Mouse (Mus musculus): Measurements from ENCODE around the gene Cmtr1. TPM values are rescaled to one million over a fixed set of nuclear protein-coding genes. Genes with fewer than 3 reads are reported as not detected.
"Not testable (repeated sequence)": the region's sequence is repeated elsewhere in the genome, so short reads cannot be mapped to it uniquely, and the experiment has no call there.

Gene Cmtr1
- polyA plus RNA-seq (2016; fragmentation: Nextera tagmentation; extraction: Ambion mirVana) = 160 and 161 TPM in 2 replicates

GRCm38 (mm10) chr17:29660076-29660761 lies at the start of gene Cmtr1:
TSS of gene Cmtr1 (plus strand) at chr17:29660595.
- H3K27me3 ChIP-seq (replicated peaks) = no peaks in the 10 kb centered on the region
- H3K27ac ChIP-seq = peak within 1 kb of the TSS; percentile 82
- under 1% methylated on average over 41 of the region's 41 CpGs for WGBS
- H3K9me3 ChIP-seq = no peaks in the 10 kb centered on the region
- H3K4me2 ChIP-seq (replicated peaks) = peak within 1 kb of the TSS; percentile 96
- peak; percentile 96 for ATAC-seq (ENCODE audit: low FRiP score, low read depth)
- H3K9ac ChIP-seq = peak within 1 kb of the TSS; percentile 93
- H3K4me1 ChIP-seq = peaks cover 12% of the 10 kb centered on the region
- peak within 1 kb of the TSS; percentile 96 for H3K4me3 ChIP-seq
- peaks cover 14% of the 10 kb centered on the region for H3K36me3 ChIP-seq

DNA sequence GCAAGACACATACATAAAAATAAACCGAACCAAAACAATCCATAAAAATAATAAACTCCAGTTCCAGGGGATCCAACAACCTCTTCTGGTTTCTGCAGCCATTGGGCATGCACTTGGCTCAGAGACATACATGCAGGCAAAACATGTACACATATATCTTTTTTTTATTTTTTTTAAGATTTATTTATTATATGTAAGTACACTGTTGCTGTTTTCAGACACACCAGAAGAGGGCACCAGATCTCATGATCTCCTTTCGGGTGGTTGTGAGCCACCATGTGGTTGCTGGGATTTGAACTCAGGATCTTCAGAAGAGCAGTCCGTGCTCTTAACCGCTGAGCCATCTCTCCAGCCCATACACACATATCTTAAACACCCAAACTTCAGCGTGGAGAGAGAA lies 46.9 kb upstream of the Cmtr1 start:
- H3K4me3 ChIP-seq; H3K36me3 ChIP-seq; H3K27me3 ChIP-seq (replicated peaks); H3K9ac ChIP-seq; ATAC-seq (ENCODE audit: low FRiP score, low read depth); H3K27ac ChIP-seq; H3K4me2 ChIP-seq (replicated peaks); H3K9me3 ChIP-seq: not testable (repeated sequence)
- peaks cover 19% of the 10 kb centered on the region for H3K4me1 ChIP-seq
- 86% methylated on average over 5 of the region's 5 CpGs for WGBS

DNA sequence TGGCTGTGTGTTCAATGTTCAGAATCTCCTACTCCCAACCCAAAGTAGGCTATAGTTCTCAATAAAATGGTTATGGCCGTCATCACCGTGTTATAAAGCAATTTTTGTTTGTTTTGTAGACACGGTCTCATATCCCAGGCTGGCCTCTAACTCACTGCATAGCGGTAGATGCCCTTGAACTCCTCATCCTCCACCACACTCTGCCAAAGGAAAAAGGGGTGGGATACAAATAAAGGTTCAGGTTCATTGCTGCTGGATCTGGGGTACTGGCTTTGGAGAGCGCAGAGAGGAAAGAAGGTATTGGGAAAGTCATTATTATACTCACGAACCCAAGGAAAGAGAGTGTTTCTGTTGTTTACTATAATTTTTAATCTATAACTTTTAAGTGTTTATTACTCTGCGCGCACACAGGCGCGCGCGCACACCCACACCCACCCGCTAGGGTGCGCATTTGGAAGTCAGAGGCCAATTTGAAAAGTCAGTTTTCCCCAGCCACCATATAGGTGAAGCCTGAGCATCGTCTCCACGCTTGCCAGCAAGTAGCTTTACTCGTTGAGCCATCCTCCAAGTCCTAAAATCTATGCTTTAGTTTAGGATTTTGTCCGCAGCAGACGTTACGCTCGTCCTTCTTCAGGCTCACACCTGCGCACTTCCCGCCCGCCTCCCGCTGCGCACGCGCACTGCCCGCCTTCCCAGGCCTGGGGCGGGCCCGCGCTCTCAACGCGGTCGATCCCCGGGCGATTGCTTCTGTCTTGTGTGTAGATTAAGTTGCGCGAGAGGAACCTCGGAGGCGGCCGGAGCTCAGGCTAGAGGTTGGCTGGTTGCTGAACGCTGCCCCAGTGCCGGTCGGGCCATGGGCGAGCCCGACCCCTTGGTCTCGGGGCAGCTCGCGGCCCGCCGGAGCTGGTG lies 46.0 kb upstream of the Cmtr1 start, which contains the start of the genes Rnf8 and Gm28043:
TSS of gene Rnf8 (plus strand) at position 676 of the 909 bp plus-strand sequence.
TSS of gene Gm28043 (plus strand) at position 762 of the 909 bp plus-strand sequence.
- Histone ChIP-seq H3K36me3 (peaks cover 10% of the 10 kb centered on the region; the same call in 1 of the 2 replicates), H3K9ac (peak within 1 kb of the TSS; percentile 97), H3K27ac (peak within 1 kb of the TSS; percentile 86), H3K4me1 (peaks cover 19% of the 10 kb centered on the region), H3K4me3 (peak within 1 kb of the TSS; percentile 99), H3K4me2 (replicated peaks) (peak within 1 kb of the TSS; percentile 83), H3K9me3 (no peaks in the 10 kb centered on the region), H3K27me3 (replicated peaks) (no peaks in the 10 kb centered on the region)
- WGBS = 2% methylated on average over 52 of the region's 52 CpGs
- ATAC-seq (ENCODE audit: low FRiP score, low read depth) = peak; percentile 84

- peak; percentile 72 for ATAC-seq (ENCODE audit: low FRiP score, low read depth)
- Histone ChIP-seq H3K27ac (peak overlapping the region; percentile 86), H3K4me2 (replicated peaks) (peak overlapping the region; percentile 83), H3K36me3 (peaks cover 17% of the 10 kb centered on the region; the same call in 1 of the 2 replicates), H3K27me3 (replicated peaks) (no peaks in the 10 kb centered on the region), H3K4me1 (peaks cover 19% of the 10 kb centered on the region), H3K9ac (peak overlapping the region; percentile 97), H3K4me3 (peak overlapping the region; percentile 99), H3K9me3 (no peaks in the 10 kb centered on the region)
- under 1% methylated on average over 43 of the region's 43 CpGs for WGBS
Observed at GRCm38 (mm10) chr17:29615024-29615551, 45.3 kb upstream of the Cmtr1 start.

GRCm38 (mm10) chr17:29615616-29616015 lies 44.8 kb upstream of the Cmtr1 start:
- H3K27ac ChIP-seq = no peak overlapping the region
- ATAC-seq (ENCODE audit: low FRiP score, low read depth) = no peak
- H3K4me1 ChIP-seq = peaks cover 19% of the 10 kb centered on the region
- no peaks in the 10 kb centered on the region for H3K9me3 ChIP-seq
- 12% methylated on average over 4 of the region's 4 CpGs for WGBS
- no peaks in the 10 kb centered on the region for H3K27me3 ChIP-seq (replicated peaks)
- H3K9ac ChIP-seq = peak overlapping the region; percentile 97
- H3K4me2 ChIP-seq (replicated peaks) = peak overlapping the region; percentile 83
- H3K36me3 ChIP-seq = peaks cover 17% of the 10 kb centered on the region; the same call in 1 of the 2 replicates
- peak overlapping the region; percentile 99 for H3K4me3 ChIP-seq

- WGBS = 95% methylated on average over 3 of the region's 3 CpGs
- ATAC-seq (ENCODE audit: low FRiP score, low read depth) = no peak
- peaks cover 19% of the 10 kb centered on the region for H3K4me1 ChIP-seq
- no peak overlapping the region for H3K4me2 ChIP-seq (replicated peaks)
- peaks cover 54% of the 10 kb centered on the region for H3K36me3 ChIP-seq
- H3K9ac ChIP-seq = no peak overlapping the region
- no peak overlapping the region for H3K4me3 ChIP-seq
- no peaks in the 10 kb centered on the region for H3K27me3 ChIP-seq (replicated peaks)
- H3K27ac ChIP-seq = no peak overlapping the region
- no peaks in the 10 kb centered on the region for H3K9me3 ChIP-seq
Observed at GRCm38 (mm10) chr17:29619231-29619630, 41.2 kb upstream of the Cmtr1 start.

GRCm38 (mm10) chr17:29623488-29623887 lies 36.9 kb upstream of the Cmtr1 start:
- no peaks in the 10 kb centered on the region for H3K4me1 ChIP-seq
- H3K9me3 ChIP-seq = no peaks in the 10 kb centered on the region
- no peak overlapping the region for H3K27ac ChIP-seq
- peaks cover 83% of the 10 kb centered on the region for H3K36me3 ChIP-seq
- H3K9ac ChIP-seq = no peak overlapping the region
- ATAC-seq (ENCODE audit: low FRiP score, low read depth) = no peak
- H3K4me2 ChIP-seq (replicated peaks) = no peak overlapping the region
- H3K4me3 ChIP-seq = no peak overlapping the region
- no peaks in the 10 kb centered on the region for H3K27me3 ChIP-seq (replicated peaks)
- 97% methylated on average over 8 of the region's 8 CpGs for WGBS

GRCm38 (mm10) chr17:29627285-29627684 lies 33.1 kb upstream of the Cmtr1 start:
- Histone ChIP-seq H3K27me3 (replicated peaks) (no peaks in the 10 kb centered on the region), H3K4me2 (replicated peaks) (no peak overlapping the region), H3K36me3 (peaks cover 87% of the 10 kb centered on the region), H3K9me3 (no peaks in the 10 kb centered on the region), H3K4me1 (no peaks in the 10 kb centered on the region), H3K27ac (no peak overlapping the region), H3K9ac (no peak overlapping the region), H3K4me3 (no peak overlapping the region)
- 93% methylated on average over 9 of the region's 9 CpGs for WGBS
- ATAC-seq (ENCODE audit: low FRiP score, low read depth) = no peak

DNA sequence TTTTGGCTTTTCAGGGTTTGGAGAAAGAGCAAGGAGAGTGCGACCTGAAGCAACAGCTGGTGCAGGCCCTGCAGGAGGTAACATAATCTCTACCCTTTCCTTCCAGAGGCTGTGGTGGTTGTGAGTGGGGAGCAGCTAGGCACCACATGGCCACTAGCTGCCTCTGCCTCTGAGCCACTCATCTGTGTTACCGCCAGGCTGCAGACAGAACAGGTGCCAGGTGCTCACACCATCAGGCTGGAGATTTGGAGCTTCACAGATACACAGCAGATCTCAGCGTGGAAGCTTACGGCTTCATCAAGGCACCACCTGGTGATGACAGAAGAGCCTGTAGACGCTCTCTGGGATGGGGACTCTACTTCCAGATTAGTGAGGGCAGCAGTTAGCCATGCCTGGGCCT lies 31.4 kb upstream of the Cmtr1 start:
- H3K9ac ChIP-seq = no peak overlapping the region
- no peaks in the 10 kb centered on the region for H3K27me3 ChIP-seq (replicated peaks)
- no peak overlapping the region for H3K27ac ChIP-seq
- peaks cover 86% of the 10 kb centered on the region for H3K36me3 ChIP-seq
- no peaks in the 10 kb centered on the region for H3K9me3 ChIP-seq
- H3K4me3 ChIP-seq = no peak overlapping the region
- 93% methylated on average over 5 of the region's 5 CpGs for WGBS
- no peak overlapping the region for H3K4me2 ChIP-seq (replicated peaks)
- H3K4me1 ChIP-seq = no peaks in the 10 kb centered on the region
- ATAC-seq (ENCODE audit: low FRiP score, low read depth) = no peak

- Histone ChIP-seq H3K4me2 (replicated peaks) (no peak overlapping the region), H3K27ac (no peak overlapping the region), H3K9ac (no peak overlapping the region), H3K27me3 (replicated peaks) (no peaks in the 10 kb centered on the region), H3K4me1 (no peaks in the 10 kb centered on the region), H3K36me3 (peaks cover 86% of the 10 kb centered on the region), H3K4me3 (no peak overlapping the region), H3K9me3 (no peaks in the 10 kb centered on the region)
- no peak for ATAC-seq (ENCODE audit: low FRiP score, low read depth)
- WGBS = 91% methylated on average over 5 of the region's 5 CpGs
Observed at GRCm38 (mm10) chr17:29629620-29630019, 30.8 kb upstream of the Cmtr1 start.

GRCm38 (mm10) chr17:29632312-29632711 lies 28.1 kb upstream of the Cmtr1 start:
- Histone ChIP-seq H3K27ac (no peak overlapping the region), H3K9me3 (no peaks in the 10 kb centered on the region), H3K4me2 (replicated peaks) (no peak overlapping the region), H3K9ac (no peak overlapping the region), H3K27me3 (replicated peaks) (no peaks in the 10 kb centered on the region), H3K4me1 (no peaks in the 10 kb centered on the region), H3K4me3 (no peak overlapping the region), H3K36me3 (peaks cover 95% of the 10 kb centered on the region)
- no peak for ATAC-seq (ENCODE audit: low FRiP score, low read depth)
- 96% methylated on average over 11 of the region's 11 CpGs for WGBS

- 93% methylated on average over 8 of the region's 8 CpGs for WGBS
- H3K36me3 ChIP-seq = peaks cover 91% of the 10 kb centered on the region
Observed at GRCm38 (mm10) chr17:29635492-29635891, 24.9 kb upstream of the Cmtr1 start.

More at GRCm38 (mm10) chr17:29635492-29635891, 24.9 kb upstream of the Cmtr1 start:
- no peaks in the 10 kb centered on the region for H3K4me1 ChIP-seq
- H3K4me2 ChIP-seq (replicated peaks) = no peak overlapping the region
- H3K9ac ChIP-seq = no peak overlapping the region
- H3K4me3 ChIP-seq = no peak overlapping the region
- no peak overlapping the region for H3K27ac ChIP-seq
- H3K27me3 ChIP-seq (replicated peaks) = no peaks in the 10 kb centered on the region
- no peak for ATAC-seq (ENCODE audit: low FRiP score, low read depth)
- H3K9me3 ChIP-seq = no peaks in the 10 kb centered on the region

Measured in neural tube, embryonic 12.5 days (tissue).